Mouse (Mus musculus): Measurements from ENCODE around the gene Il18. TPM values are rescaled to one million over a fixed set of nuclear protein-coding genes. Genes with fewer than 3 reads are reported as not detected.

The Il18 gene
- total and polyA plus RNA-seq, 3 experiments = not detected

GRCm38 (mm10) chr9:50567881-50568280 is 13.3 kb downstream of the Il18 start:
- H3K79me2 ChIP-seq (ENCODE audit: control insufficient read depth, insufficient read depth, low read length, poor library complexity) = no peaks in the 10 kb centered on the region
- DNase-seq (ENCODE audit: low read depth, low spot score) = no peak
- no peaks in the 10 kb centered on the region for H3K9me3 ChIP-seq (replicated peaks; ENCODE audit: insufficient read depth, low read length)
- H3K27me3 ChIP-seq (ENCODE audit: control insufficient read depth in 1 of 2, insufficient read depth in 2 of 2, low read length in 2 of 2) = no peaks in the 10 kb centered on the region; a peak in 2 of 4 replicates
- no peaks in the 10 kb centered on the region for H3K4me1 ChIP-seq (ENCODE audit: control insufficient read depth in 1 of 2, insufficient read depth in 2 of 2, low read length in 2 of 2)
- H3K36me3 ChIP-seq (ENCODE audit: control insufficient read depth in 1 of 2, insufficient read depth in 2 of 2, low read length in 2 of 2) = no peaks in the 10 kb centered on the region
- no peak overlapping the region for H3K9ac ChIP-seq (ENCODE audit: control insufficient read depth, low read depth, low read length, poor library complexity, severe bottlenecking)
- no peak overlapping the region for H3K4me3 ChIP-seq (ENCODE audit: control insufficient read depth in 1 of 2, insufficient read depth in 1 of 2, low read depth in 2 of 2, low read length in 2 of 2)
- H3K27ac ChIP-seq (ENCODE audit: control insufficient read depth, low read depth, low read length) = no peak overlapping the region
- TF ChIP-seq SIN3A (IDR thresholded peaks at IDR 0.05; ENCODE audit: low read length) (no peak), TBP (IDR thresholded peaks at IDR 0.05; ENCODE audit: low read depth, low read length) (no peak), SMC3 (IDR thresholded peaks at IDR 0.05; ENCODE audit: low read depth, low read length) (no peak), POLR2AphosphoS2 (IDR thresholded peaks at IDR 0.05; ENCODE audit: low read length) (no peak), RAD21 (IDR thresholded peaks at IDR 0.05; ENCODE audit: low read depth, low read length) (no peak), TAL1 (IDR thresholded peaks at IDR 0.05; ENCODE audit: low read length) (no peak), KAT2A (conservative IDR thresholded peaks at IDR 0.05; ENCODE audit: low read depth, low read length) (no peak), HCFC1 (IDR thresholded peaks at IDR 0.05; ENCODE audit: low read depth, low read length) (no peak), GABPA (IDR thresholded peaks at IDR 0.05; ENCODE audit: low read depth, low read length) (no peak), TCF12 (IDR thresholded peaks at IDR 0.05; ENCODE audit: low read depth, low read length) (no peak), E2F4 (IDR thresholded peaks at IDR 0.05; ENCODE audit: borderline replicate concordance, low read depth, low read length) (no peak), POLR2A (IDR thresholded peaks at IDR 0.05; ENCODE audit: control insufficient read depth in 1 of 2, insufficient read depth in 1 of 2, low read depth in 1 of 2, low read length in 2 of 2, poor library complexity in 1 of 2) (no peak), MYC (IDR thresholded peaks at IDR 0.05; ENCODE audit: low read depth, low read length) (no peak)

GRCm38 (mm10) chr9:50569599-50570525 is 15.2 kb downstream of the Il18 start:
- H3K9me3 ChIP-seq (replicated peaks; ENCODE audit: insufficient read depth, low read length) = no peaks in the 10 kb centered on the region
- no peak overlapping the region for H3K27ac ChIP-seq (ENCODE audit: control insufficient read depth, low read depth, low read length)
- peaks cover 0 to 5% of the 10 kb centered on the region in 2 experiments; a peak in 2 of 4 replicates for H3K27me3 ChIP-seq (ENCODE audit: control insufficient read depth in 1 of 2, insufficient read depth in 2 of 2, low read length in 2 of 2)
- H3K79me2 ChIP-seq (ENCODE audit: control insufficient read depth, insufficient read depth, low read length, poor library complexity) = no peaks in the 10 kb centered on the region
- peak; percentile 19 for DNase-seq (ENCODE audit: low read depth, low spot score)
- H3K4me1 ChIP-seq (ENCODE audit: control insufficient read depth in 1 of 2, insufficient read depth in 2 of 2, low read length in 2 of 2) = no peaks in the 10 kb centered on the region
- H3K4me3 ChIP-seq (ENCODE audit: control insufficient read depth in 1 of 2, insufficient read depth in 1 of 2, low read depth in 2 of 2, low read length in 2 of 2) = no peak overlapping the region
- H3K36me3 ChIP-seq (ENCODE audit: control insufficient read depth in 1 of 2, insufficient read depth in 2 of 2, low read length in 2 of 2) = no peaks in the 10 kb centered on the region
- TF ChIP-seq MAX (IDR thresholded peaks at IDR 0.05; ENCODE audit: low read length) (no peak), RCOR1 (IDR thresholded peaks at IDR 0.05; ENCODE audit: low read depth, low read length) (no peak), USF1 (IDR thresholded peaks at IDR 0.05; ENCODE audit: low read depth, low read length) (no peak), ZC3H11A (IDR thresholded peaks at IDR 0.05; ENCODE audit: low read depth, low read length) (no peak), GABPA (IDR thresholded peaks at IDR 0.05; ENCODE audit: low read depth, low read length) (no peak), USF2 (IDR thresholded peaks at IDR 0.05; ENCODE audit: borderline replicate concordance in 1 of 2, insufficient read depth in 1 of 2, low read depth in 1 of 2, low read length in 2 of 2) (no peak), MYC (IDR thresholded peaks at IDR 0.05; ENCODE audit: low read depth, low read length) (no peak), CHD2 (IDR thresholded peaks at IDR 0.05; ENCODE audit: low read length) (no peak), POLR2A (IDR thresholded peaks at IDR 0.05; ENCODE audit: control insufficient read depth in 1 of 2, insufficient read depth in 1 of 2, low read depth in 1 of 2, low read length in 2 of 2, poor library complexity in 1 of 2) (no peak), MXI1 (IDR thresholded peaks at IDR 0.05; ENCODE audit: low read depth, low read length) (no peak), TCF12 (IDR thresholded peaks at IDR 0.05; ENCODE audit: low read depth, low read length) (no peak), JUND (IDR thresholded peaks at IDR 0.05; ENCODE audit: low read depth, low read length) (no peak), CHD1 (IDR thresholded peaks at IDR 0.05; ENCODE audit: low read depth, low read length) (no peak)
- H3K9ac ChIP-seq (ENCODE audit: control insufficient read depth, low read depth, low read length, poor library complexity, severe bottlenecking) = no peak overlapping the region

Measured in MEL (cell line).